Mouse (Mus musculus) lung, embryonic 15.5 days (tissue): ENCODE measurements at regions not wholly inside any gene's neighbourhood (a gene's known extent, or its start where the extent isn't known, plus 50 kb on each side); places are given as distances from the start of the nearest gene placed in this dataset.

Experiments
- ATAC-seq: fragments of 200-750 bp; cut with Nextera tagmentation; 2 replicates; pipeline ENCODE4 v1.8.0; 2017; ENCODE audit warnings: moderate number of reproducible peaks, borderline replicate concordance; ENCODE audit not compliant: low FRiP score, low TSS enrichment; ENCODE audit errors: extremely low read depth
- H3K27ac ChIP-seq: fragments of 300-500 bp; sonication (generic); 2 replicates; pipeline ENCODE4 v1.5.1; 2015; ENCODE audit warnings: moderate library complexity, mild to moderate bottlenecking, inconsistent platforms
- H3K27me3 ChIP-seq: fragments of 300-500 bp; sonication (generic); 2 replicates; pipeline ENCODE4 v1.6.1; 2015; ENCODE audit warnings: inconsistent platforms
- H3K36me3 ChIP-seq: fragments of 300-500 bp; sonication (generic); 2 replicates; pipeline ENCODE4 v1.6.1; 2015; ENCODE audit warnings: inconsistent platforms
- H3K4me1 ChIP-seq: fragments of 300-500 bp; sonication (generic); 2 replicates; pipeline ENCODE4 v1.6.1; 2015; ENCODE audit warnings: inconsistent platforms
- H3K4me2 ChIP-seq: fragments of 300-500 bp; sonication (generic); 2 replicates; pipeline ENCODE4 v1.6.1; 2015; ENCODE audit warnings: inconsistent platforms, mild to moderate bottlenecking, moderate library complexity
- H3K4me3 ChIP-seq: fragments of 300-500 bp; sonication (generic); 2 replicates; pipeline ENCODE4 v1.5.1; 2015; ENCODE audit warnings: mild to moderate bottlenecking, inconsistent platforms
- H3K9ac ChIP-seq: fragments of 300-500 bp; sonication (generic); 2 replicates; pipeline ENCODE4 v1.6.1; 2015; ENCODE audit warnings: inconsistent platforms
- H3K9me3 ChIP-seq: fragments of 300-500 bp; sonication (generic); 2 replicates; pipeline ENCODE4 v1.6.1; 2016; ENCODE audit warnings: inconsistent platforms
- WGBS: fragments of 180-500 bp; shearing (Covaris S2); methylation state at CpG from one replicate; pipeline ENCODE4 v1.1.7; 2015; 5-methylcytosine and 5-hydroxymethylcytosine counted together

DNA sequence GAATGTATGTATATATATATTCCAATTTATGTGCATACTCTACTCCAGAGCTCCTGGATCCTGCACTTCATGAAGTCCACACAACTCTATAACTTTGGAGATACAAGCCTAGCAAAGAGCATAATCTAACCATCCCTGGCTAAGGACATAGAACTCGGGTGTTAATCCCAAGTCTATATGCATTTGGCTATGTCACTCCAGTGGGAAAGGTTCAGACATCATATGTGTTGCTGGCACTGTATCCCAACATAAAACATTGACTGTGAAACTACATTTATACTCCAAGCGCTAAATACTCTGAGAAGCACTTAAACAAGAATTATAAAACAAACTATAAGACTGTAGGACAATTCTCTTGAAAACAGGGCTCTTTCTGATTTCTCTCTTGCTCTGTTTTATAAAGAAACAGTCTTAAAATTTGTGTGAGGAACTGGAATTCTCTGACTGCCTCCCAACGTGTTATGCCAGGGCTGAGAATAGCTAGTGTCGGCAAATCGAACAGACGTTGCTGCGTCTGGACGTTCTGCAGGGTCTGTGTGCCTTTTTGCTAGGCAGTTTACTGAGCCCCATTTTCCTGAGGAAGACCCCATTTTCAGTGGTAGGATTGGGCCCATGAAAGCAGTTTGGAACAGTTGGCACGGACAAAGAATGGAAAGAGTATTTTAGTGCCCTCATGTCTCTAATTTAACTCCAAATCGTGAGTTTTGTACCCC lies 132.1 kb upstream of the Hhip start:
- Histone ChIP-seq H3K27ac (no peak overlapping the region), H3K4me1 (no peaks in the 10 kb centered on the region), H3K36me3 (no peaks in the 10 kb centered on the region), H3K4me2 (no peak overlapping the region), H3K4me3 (no peak overlapping the region), H3K9ac (no peak overlapping the region), H3K27me3 (no peaks in the 10 kb centered on the region), H3K9me3 (no peaks in the 10 kb centered on the region)
- no peak for ATAC-seq
- WGBS, result 68% methylated on average over 10 of the region's 10 CpGs

DNA sequence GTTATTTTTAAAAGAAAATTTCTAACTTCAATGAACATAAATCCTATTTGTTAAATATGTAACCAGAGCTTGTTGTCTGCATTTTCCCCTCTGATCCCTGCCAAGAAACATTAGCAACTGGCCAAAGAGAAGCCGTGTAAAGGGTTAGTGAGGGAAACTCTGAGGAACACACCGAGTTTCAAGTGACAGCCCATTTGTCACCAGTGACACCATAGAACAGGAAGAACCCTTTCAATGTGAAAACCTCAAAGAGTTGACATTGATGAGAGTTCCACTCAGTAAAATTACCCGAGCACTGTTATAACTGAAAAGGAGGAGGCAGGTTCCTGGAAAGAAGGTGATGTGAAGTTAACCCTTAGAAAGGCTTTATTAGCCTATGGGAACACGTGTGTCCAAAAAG lies 127.5 kb upstream of the Hhip start:
- H3K9me3 ChIP-seq, result no peaks in the 10 kb centered on the region
- no peak overlapping the region for H3K9ac ChIP-seq
- H3K36me3 ChIP-seq, result no peaks in the 10 kb centered on the region
- WGBS, result 9% methylated on average over 4 of the region's 4 CpGs
- no peak overlapping the region for H3K4me3 ChIP-seq
- H3K4me2 ChIP-seq, result no peak overlapping the region
- no peak overlapping the region for H3K27ac ChIP-seq
- H3K27me3 ChIP-seq, result no peaks in the 10 kb centered on the region
- no peaks in the 10 kb centered on the region for H3K4me1 ChIP-seq
- no peak for ATAC-seq

DNA sequence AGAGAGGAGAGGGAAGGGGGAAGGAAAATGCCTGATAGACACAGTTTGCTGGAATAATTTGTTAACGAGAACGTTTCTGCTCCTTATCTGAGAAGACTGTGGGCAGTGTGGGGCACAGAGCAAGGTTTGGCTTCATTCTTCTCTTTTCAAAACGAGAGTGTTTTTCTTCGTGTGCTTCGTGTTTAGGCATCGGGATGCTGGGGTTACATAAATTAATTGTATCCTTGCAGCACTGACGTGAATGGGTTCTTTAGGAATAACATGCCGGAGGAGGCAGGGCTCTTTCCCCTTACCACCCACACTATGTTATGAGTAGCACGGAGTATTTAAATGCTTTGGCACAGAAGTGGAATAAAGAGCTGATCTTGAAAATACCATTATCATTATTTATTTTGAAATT lies 110.9 kb upstream of the Hhip start:
- H3K27me3 ChIP-seq, result no peaks in the 10 kb centered on the region
- H3K4me2 ChIP-seq, result peak overlapping the region; percentile 4; the same call in 1 of the 2 replicates
- H3K36me3 ChIP-seq, result no peaks in the 10 kb centered on the region
- WGBS, result 44% methylated on average over 9 of the region's 9 CpGs
- no peak overlapping the region for H3K9ac ChIP-seq
- no peak; the same call in 1 of the 2 replicates for ATAC-seq
- H3K9me3 ChIP-seq, result no peaks in the 10 kb centered on the region
- H3K27ac ChIP-seq, result no peak overlapping the region
- no peaks in the 10 kb centered on the region for H3K4me1 ChIP-seq
- no peak overlapping the region for H3K4me3 ChIP-seq

DNA sequence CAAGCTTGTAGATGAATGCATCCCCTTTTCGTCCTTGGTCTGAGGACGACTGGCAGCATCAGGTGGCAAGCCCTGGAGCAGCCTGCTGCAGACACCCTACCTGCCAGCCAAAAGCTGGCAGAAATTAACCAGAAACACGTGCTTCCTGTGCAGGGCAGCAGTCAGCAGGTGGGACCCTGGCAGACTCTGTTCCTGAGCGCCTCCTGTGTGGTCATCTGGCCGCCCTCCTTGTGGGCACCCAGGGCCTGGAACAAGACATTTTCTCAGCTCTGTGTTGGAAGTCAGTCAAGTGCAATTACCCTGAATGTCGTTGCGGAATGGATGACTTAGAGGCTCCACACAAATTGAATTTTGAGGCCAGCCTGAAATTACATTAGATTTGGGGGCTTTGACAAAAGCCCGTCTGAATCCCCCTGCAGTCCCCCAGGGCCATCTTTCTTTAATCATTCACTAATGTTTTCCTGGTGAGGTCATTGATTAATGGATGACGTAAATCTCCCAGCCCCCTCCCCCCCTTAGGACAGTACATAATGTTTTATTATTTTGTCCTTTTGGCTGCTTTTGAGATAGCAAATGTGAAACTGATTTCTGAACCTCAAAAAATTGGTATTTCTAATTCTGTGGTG lies 91.8 kb upstream of the Hhip start:
- H3K4me2 ChIP-seq, result no peak overlapping the region
- no peak overlapping the region for H3K4me3 ChIP-seq
- no peaks in the 10 kb centered on the region for H3K27me3 ChIP-seq
- no peaks in the 10 kb centered on the region for H3K4me1 ChIP-seq
- WGBS, result 63% methylated on average over 9 of the region's 9 CpGs
- H3K9me3 ChIP-seq, result no peaks in the 10 kb centered on the region
- H3K36me3 ChIP-seq, result no peaks in the 10 kb centered on the region
- no peak overlapping the region for H3K9ac ChIP-seq
- ATAC-seq, result no peak
- H3K27ac ChIP-seq, result no peak overlapping the region

DNA sequence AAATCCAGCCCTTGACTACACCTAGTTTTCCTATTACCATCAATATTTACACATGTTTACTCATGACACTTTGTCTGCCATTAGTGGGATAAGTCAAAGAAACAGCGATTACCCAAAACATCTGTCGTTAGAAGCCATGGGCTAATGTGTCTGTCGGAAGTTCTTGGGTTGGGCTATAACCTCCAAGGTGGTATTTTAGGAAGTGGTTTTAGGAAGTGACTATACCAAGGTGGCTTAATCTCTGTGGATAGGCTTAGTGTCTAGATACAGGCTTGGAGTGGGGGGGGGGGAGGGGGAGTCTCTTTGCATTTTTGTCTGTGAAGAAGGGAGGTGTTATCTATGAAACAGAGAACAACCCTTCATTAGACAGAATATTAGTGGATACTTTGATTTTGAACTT lies 90.1 kb upstream of the Hhip start:
- Histone ChIP-seq H3K27ac (no peak overlapping the region), H3K4me3 (no peak overlapping the region), H3K27me3 (no peaks in the 10 kb centered on the region), H3K36me3 (no peaks in the 10 kb centered on the region), H3K9me3 (no peaks in the 10 kb centered on the region), H3K4me1 (no peaks in the 10 kb centered on the region), H3K9ac (no peak overlapping the region), H3K4me2 (no peak overlapping the region)
- 81% methylated on average over 3 of the region's 3 CpGs for WGBS
- no peak for ATAC-seq

DNA sequence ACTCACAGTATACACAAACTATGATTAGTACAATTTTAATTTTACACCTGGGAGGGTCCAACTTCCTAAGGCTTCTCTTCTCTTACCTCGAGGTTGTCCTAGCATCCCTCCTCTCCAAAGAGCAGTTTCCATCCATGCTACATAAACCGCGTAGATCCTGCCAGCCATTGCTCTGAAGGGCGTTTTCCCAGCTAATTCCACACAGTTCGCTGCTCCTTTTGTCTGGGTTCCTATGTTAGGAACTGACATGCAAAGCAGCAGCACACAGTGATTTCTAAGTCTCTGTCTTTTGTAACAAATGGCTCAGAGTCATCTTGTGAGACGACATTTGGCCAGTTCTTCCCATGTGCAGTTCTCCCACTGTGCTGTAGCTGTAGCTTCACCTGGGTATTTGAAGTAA lies 80.7 kb upstream of the Hhip start:
- 81% methylated on average over 6 of the region's 6 CpGs for WGBS
- ATAC-seq, result no peak
- no peak overlapping the region for H3K9ac ChIP-seq
- no peak overlapping the region for H3K27ac ChIP-seq
- H3K4me1 ChIP-seq, result no peaks in the 10 kb centered on the region
- no peaks in the 10 kb centered on the region for H3K36me3 ChIP-seq
- no peaks in the 10 kb centered on the region for H3K27me3 ChIP-seq
- H3K4me2 ChIP-seq, result no peak overlapping the region
- H3K4me3 ChIP-seq, result no peak overlapping the region
- no peaks in the 10 kb centered on the region for H3K9me3 ChIP-seq

DNA sequence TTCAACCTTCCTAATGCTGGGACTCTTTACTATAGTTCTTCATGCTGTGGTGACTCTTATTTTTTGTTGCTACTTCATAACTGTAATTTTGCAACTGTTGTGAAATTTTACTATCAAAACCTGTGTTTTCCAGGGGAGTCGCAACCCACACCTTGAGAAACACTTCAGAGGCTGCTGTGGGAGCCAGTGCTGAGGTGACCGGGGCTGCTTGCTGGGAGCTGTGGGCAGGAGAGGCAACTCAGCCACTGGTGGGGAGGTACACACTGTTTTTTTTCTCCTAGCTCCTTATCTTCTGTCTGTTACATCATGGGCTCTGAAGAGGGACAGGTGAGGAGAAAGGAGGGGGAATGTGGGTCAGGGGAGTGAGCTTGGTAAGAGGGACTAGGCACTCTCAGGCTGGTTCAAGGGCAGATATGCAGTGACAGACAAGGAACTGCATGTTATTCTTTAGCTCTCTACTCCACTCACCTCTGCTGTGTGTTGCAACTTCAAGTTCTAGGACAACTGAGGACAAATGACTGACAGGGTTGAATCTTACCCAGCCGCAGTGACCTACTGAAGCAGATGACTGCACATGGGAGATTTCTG lies 62.7 kb upstream of the Hhip start:
- no peak for ATAC-seq
- H3K9me3 ChIP-seq, result no peaks in the 10 kb centered on the region
- H3K36me3 ChIP-seq, result no peaks in the 10 kb centered on the region
- WGBS, result 65% methylated on average over 3 of the region's 3 CpGs
- no peak overlapping the region for H3K9ac ChIP-seq
- H3K4me1 ChIP-seq, result peaks cover 30% of the 10 kb centered on the region
- peak overlapping the region; percentile 37; the same call in 1 of the 2 replicates for H3K27ac ChIP-seq
- no peaks in the 10 kb centered on the region for H3K27me3 ChIP-seq
- no peak overlapping the region for H3K4me3 ChIP-seq
- no peak overlapping the region for H3K4me2 ChIP-seq

DNA sequence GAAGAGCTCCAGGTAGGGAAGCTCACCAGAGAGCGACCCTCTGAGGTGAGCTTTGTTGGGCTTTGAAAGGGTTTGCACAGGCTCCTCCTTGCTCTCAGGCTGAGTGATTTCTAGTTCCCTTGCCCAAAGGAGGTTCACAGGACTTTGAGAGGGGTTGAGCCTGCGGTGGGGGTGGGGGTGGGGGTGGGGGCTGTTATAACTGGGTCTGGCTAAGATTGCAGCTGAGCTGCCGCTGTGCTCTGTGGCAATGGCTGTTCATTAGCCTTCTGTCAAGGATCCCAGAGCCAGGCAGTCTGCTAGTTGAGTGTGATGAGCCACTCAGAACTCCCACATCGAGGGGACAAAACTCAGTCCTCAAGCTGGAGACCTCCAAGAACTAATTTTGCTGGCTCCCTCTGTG lies 59.5 kb upstream of the Hhip start:
- peak; percentile 66 for ATAC-seq
- H3K27me3 ChIP-seq, result no peaks in the 10 kb centered on the region
- H3K4me2 ChIP-seq, result no peak overlapping the region; the same call in 1 of the 2 replicates
- H3K4me1 ChIP-seq, result peaks cover 30% of the 10 kb centered on the region
- no peaks in the 10 kb centered on the region for H3K9me3 ChIP-seq
- no peaks in the 10 kb centered on the region for H3K36me3 ChIP-seq
- H3K4me3 ChIP-seq, result no peak overlapping the region
- WGBS, result 35% methylated on average over 4 of the region's 4 CpGs
- no peak overlapping the region for H3K9ac ChIP-seq
- peak overlapping the region; percentile 56 for H3K27ac ChIP-seq
